Mouse (Mus musculus) embryonic facial prominence, embryonic 15.5 days (tissue): ENCODE measurements around the gene Pip5k1c. TPM values are rescaled to one million over a fixed set of nuclear protein-coding genes. Genes with fewer than 3 reads are reported as not detected.
A peak's percentile ranks its signal among the peaks of the same experiment; 100 is the strongest.

Experiments used
- ATAC-seq: fragments of 200-750 bp; cut with Nextera tagmentation; 2 replicates; pipeline ENCODE4 v1.8.0; 2017; ENCODE audit warnings: low read depth, moderate TSS enrichment; ENCODE audit not compliant: insufficient number of reproducible peaks, low FRiP score, low TSS enrichment
- H3K27ac ChIP-seq: fragments of 300-500 bp; sonication (generic); replicated peaks from 2 replicates; pipeline ENCODE4 v1.5.1; 2015; ENCODE audit warnings: mild to moderate bottlenecking, inconsistent platforms
- H3K27me3 ChIP-seq: fragments of 300-500 bp; sonication (generic); 2 replicates; pipeline ENCODE4 v1.6.1; 2015; ENCODE audit warnings: inconsistent platforms
- H3K36me3 ChIP-seq: fragments of 300-500 bp; sonication (generic); 2 replicates; pipeline ENCODE4 v1.6.1; 2015; ENCODE audit warnings: mild to moderate bottlenecking, inconsistent platforms
- H3K4me1 ChIP-seq: fragments of 300-500 bp; sonication (generic); 2 replicates; pipeline ENCODE4 v1.6.1; 2015; ENCODE audit warnings: inconsistent platforms
- H3K4me2 ChIP-seq: fragments of 300-500 bp; sonication (generic); replicated peaks from 2 replicates; pipeline ENCODE4 v1.6.1; 2015; ENCODE audit warnings: mild to moderate bottlenecking, inconsistent platforms
- H3K4me3 ChIP-seq: fragments of 300-500 bp; sonication (generic); replicated peaks from 2 replicates; pipeline ENCODE4 v1.5.1; 2015; ENCODE audit warnings: mild to moderate bottlenecking, inconsistent platforms
- H3K9ac ChIP-seq: fragments of 300-500 bp; sonication (generic); 2 replicates; pipeline ENCODE4 v1.6.1; 2015; ENCODE audit warnings: inconsistent platforms
- H3K9me3 ChIP-seq: fragments of 300-500 bp; sonication (generic); replicated peaks from 2 replicates; pipeline ENCODE4 v1.6.1; 2016; ENCODE audit warnings: inconsistent platforms
- WGBS: fragments of 180-500 bp; shearing (Covaris S2); methylation state at CpG from one replicate; pipeline ENCODE4 v1.1.7; 2015; 5-methylcytosine and 5-hydroxymethylcytosine counted together
- polyA plus RNA-seq: library from polyadenylated mRNA; unstranded; fragments of >200 nt; fragmentation: Nextera tagmentation; extraction: Ambion mirVana; gene quantifications from 2 replicates; pipeline ENCODE4 v1.2.1, GENCODE M21; 2015

Gene Pip5k1c
- polyA plus RNA-seq: 51.1 and 53.8 TPM in 2 replicates

DNA sequence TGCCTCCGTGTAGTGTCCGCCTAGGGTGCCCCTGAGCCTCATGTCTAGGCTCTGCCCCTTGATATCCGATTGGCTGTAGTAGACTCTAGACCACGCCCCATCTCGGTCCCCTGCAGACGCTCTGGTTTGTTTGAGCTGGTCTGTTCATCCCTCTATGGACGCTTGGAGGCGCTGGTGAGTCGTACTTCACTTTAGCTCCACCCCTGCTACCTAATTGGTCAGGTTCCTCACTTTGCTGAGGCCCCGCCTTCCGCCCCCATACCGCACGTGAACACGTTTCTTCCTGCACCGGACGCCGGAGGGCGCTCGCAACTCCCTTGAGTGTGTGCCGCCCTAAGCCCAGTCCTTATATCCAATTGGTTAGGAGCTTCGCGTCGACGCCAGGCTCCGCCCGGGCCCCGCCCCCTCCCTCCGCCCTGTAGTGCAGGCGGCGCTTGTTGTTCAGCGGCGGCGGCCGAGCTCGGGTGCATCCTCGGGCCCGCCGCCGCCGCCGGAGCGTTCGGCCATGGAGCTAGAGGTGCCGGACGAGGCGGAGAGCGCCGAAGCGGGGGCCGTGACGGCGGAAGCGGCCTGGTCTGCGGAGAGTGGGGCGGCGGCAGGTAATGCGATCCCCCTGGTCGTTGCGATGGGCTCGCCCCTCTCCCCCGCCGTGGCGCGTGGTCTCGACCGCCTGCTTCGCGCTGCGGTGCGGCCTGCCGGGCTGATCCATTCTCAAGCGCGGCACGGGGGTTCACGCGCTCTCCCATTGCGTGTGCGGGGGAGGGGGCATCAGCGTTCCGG is at the start of gene Pip5k1c:
Gene Pip5k1c, plus strand, starts transcription at position 410 of the 780 bp plus-strand sequence.
- Histone ChIP-seq H3K27ac (peak within 1 kb of the TSS; percentile 87), H3K36me3 (no peaks in the 10 kb centered on the region), H3K4me2 (peak within 1 kb of the TSS; percentile 88), H3K9ac (peak within 1 kb of the TSS; percentile 63), H3K4me1 (peaks cover 51% of the 10 kb centered on the region), H3K4me3 (peak within 1 kb of the TSS; percentile 75), H3K9me3 (no peaks in the 10 kb centered on the region), H3K27me3 (peaks cover 20% of the 10 kb centered on the region)
- under 1% methylated on average over 78 of the region's 80 CpGs for WGBS
- ATAC-seq: peak; percentile 95

DNA sequence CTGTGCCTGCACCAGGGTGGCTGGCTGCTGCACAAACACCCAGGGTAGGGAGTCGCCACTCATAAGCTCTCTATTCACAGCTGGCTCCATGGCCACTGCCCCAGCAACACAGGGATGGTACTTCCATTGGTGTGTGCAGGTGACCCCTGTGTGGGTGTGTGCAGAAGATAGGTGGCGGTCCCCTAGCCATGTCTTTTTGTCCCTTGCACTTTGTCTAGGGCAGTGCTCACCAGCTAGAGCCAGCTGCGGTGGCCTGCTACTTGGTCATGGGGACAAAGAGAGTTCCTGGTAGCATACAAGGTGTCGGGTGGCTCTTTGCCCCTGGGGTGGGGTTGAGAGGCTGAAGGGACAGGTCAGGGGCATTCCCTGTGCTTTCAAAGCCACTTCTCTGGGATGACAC is 48.6 kb upstream of the Pip5k1c start:
- peaks cover 11% of the 10 kb centered on the region for H3K4me1 ChIP-seq
- H3K4me3 ChIP-seq: no peak overlapping the region
- 0 out of 2 replicates have a peak, but pooled peaks cover 7% of the 10 kb centered on the region for H3K36me3 ChIP-seq
- H3K9ac ChIP-seq: no peak overlapping the region
- no peaks in the 10 kb centered on the region for H3K9me3 ChIP-seq
- H3K27ac ChIP-seq: no peak overlapping the region
- peaks cover 39% of the 10 kb centered on the region for H3K27me3 ChIP-seq
- no peak for ATAC-seq
- no peak overlapping the region for H3K4me2 ChIP-seq
- WGBS: 75% methylated on average over 4 of the region's 4 CpGs

GRCm38 (mm10) chr10:81244595-81244994 is 48.2 kb upstream of the Pip5k1c start:
- no peak overlapping the region for H3K9ac ChIP-seq
- no peak for ATAC-seq
- 9% methylated on average over 17 of the region's 17 CpGs for WGBS

DNA sequence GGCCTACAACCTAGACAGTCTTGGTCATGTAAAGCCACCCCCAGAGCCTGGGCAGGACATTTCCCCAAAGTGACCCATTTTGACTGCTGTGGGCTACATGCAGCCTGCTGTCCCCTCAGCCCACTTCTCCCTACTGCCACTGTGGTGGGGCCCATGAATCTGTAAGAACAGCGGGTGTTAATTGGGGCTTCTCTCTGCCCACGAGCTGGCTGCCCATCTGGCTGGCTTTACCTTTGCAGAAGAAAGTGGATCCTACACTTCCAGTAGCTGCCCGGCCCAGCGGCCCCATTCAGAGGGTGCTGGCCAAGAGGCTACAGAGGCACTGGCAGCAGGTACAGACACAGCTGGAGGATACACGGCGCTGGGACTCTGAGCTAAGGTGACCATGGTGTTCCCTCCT is 47.6 kb upstream of the Pip5k1c start:
- Histone ChIP-seq H3K4me3 (no peak overlapping the region), H3K4me2 (no peak overlapping the region), H3K27me3 (peaks cover 29% of the 10 kb centered on the region), H3K36me3 (0 out of 2 replicates have a peak, but pooled peaks cover 7% of the 10 kb centered on the region), H3K27ac (no peak overlapping the region), H3K4me1 (0 out of 2 replicates have a peak, but pooled peaks cover 2% of the 10 kb centered on the region), H3K9ac (no peak overlapping the region), H3K9me3 (no peaks in the 10 kb centered on the region)
- 79% methylated on average over 6 of the region's 6 CpGs for WGBS
- ATAC-seq: no peak

More at GRCm38 (mm10) chr10:81244595-81244994, 48.2 kb upstream of the Pip5k1c start:
- H3K4me1 ChIP-seq: peaks cover 7% of the 10 kb centered on the region; the same call in 1 of the 2 replicates
- peaks cover 35% of the 10 kb centered on the region for H3K27me3 ChIP-seq
- no peak overlapping the region for H3K27ac ChIP-seq
- H3K4me2 ChIP-seq: no peak overlapping the region
- no peak overlapping the region for H3K4me3 ChIP-seq
- 0 out of 2 replicates have a peak, but pooled peaks cover 7% of the 10 kb centered on the region for H3K36me3 ChIP-seq
- H3K9me3 ChIP-seq: no peaks in the 10 kb centered on the region

DNA sequence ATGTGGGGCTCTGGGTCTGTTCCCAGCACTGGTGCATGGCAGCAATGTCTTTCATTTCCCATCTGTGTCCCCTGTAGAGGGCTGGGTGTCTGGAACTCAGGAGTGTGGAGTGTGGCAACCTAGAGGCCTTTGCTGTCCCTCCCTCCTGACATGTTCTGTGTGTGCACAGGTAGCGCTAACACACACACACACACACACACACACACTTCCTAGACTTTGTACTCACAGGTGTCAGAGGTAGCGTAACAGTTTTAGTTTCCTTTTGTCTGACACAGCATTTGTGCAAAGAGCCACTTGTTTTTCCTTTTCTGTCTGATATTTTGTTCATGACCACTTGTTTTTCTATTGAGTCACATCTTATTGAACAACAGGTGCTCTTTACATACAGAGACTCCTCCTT is 45.0 kb upstream of the Pip5k1c start:
- no peak for ATAC-seq
- WGBS: 92% methylated on average over 2 of the region's 2 CpGs
- peaks cover 31% of the 10 kb centered on the region for H3K27me3 ChIP-seq

GRCm38 (mm10) chr10:81249442-81249841 is 43.3 kb upstream of the Pip5k1c start:
- no peaks in the 10 kb centered on the region for H3K9me3 ChIP-seq
- H3K27ac ChIP-seq: no peak overlapping the region
- 0 out of 2 replicates have a peak, but pooled peaks cover 7% of the 10 kb centered on the region for H3K36me3 ChIP-seq
- ATAC-seq: no peak
- peaks cover 11% of the 10 kb centered on the region for H3K4me1 ChIP-seq
- H3K4me3 ChIP-seq: no peak overlapping the region
- H3K27me3 ChIP-seq: peaks cover 37% of the 10 kb centered on the region
- H3K9ac ChIP-seq: no peak overlapping the region
- H3K4me2 ChIP-seq: no peak overlapping the region
- WGBS: 75% methylated on average over 8 of the region's 8 CpGs

More for the DNA sequence above, 45.0 kb upstream of the Pip5k1c start:
- Histone ChIP-seq H3K27ac (no peak overlapping the region), H3K4me3 (no peak overlapping the region), H3K4me2 (no peak overlapping the region), H3K9me3 (no peaks in the 10 kb centered on the region), H3K36me3 (0 out of 2 replicates have a peak, but pooled peaks cover 7% of the 10 kb centered on the region), H3K9ac (no peak overlapping the region), H3K4me1 (peaks cover 6% of the 10 kb centered on the region)

DNA sequence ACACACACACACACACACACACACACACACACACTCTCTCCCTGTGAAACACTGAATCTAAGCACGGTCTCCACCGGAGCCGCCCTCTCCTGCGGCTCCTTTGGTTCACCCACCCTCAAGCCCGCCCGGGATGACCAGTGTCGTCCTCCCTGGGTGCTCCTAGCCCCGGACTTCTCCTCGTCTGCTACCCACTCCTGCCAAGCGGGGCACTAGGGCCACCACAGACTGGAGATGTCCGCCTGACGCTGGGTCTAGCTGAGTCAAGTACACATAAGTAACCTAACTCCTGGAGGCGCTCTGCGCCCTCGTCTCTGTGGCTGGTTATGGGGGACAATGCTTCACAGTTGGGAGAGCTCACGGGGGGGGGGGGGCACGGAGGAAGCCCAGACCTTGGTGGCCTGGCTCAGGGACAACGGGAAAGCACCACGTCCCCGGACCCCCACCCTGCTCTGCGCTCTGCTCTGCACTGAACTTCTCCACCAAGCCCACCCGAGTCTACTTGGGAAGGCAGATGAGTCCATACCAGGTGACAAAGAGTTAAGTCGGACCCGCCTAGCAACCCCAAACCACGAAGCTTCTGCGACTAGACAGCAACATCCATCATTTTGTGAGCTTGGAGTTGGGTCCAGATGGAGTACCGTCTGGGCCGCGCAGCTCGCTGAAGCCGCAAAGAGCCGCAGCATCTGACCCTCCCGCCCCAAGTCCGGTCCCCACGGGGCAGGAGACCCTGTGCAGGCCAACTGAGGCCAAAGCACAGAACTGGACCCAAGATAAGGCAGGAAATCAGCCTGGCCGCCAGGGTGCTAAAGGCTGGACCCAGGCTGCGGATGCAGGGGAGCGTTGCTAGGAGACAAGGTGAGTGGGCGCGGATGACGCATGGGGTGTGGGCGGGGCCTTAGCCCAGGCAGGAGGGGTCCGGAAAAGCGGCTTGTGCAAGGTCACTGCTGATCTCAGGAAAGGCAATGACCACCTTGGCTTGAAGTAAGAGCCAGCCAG is 40.0 kb upstream of the Pip5k1c start, which contains the start of gene Matk:
Gene Matk, plus strand, starts transcription at position 512 of the 996 bp plus-strand sequence.
- Histone ChIP-seq H3K4me1 (peaks cover 18% of the 10 kb centered on the region), H3K9ac (no peak within 1 kb of the TSS), H3K4me2 (peak within 1 kb of the TSS; percentile 34), H3K36me3 (0 out of 2 replicates have a peak, but pooled peaks cover 4% of the 10 kb centered on the region), H3K27me3 (peaks cover 59% of the 10 kb centered on the region), H3K9me3 (no peaks in the 10 kb centered on the region), H3K27ac (no peak within 1 kb of the TSS), H3K4me3 (peak within 1 kb of the TSS; percentile 11; the same call in 1 of the 2 replicates)
- 8% methylated on average over 43 of the region's 44 CpGs for WGBS
- no peak for ATAC-seq

GRCm38 (mm10) chr10:81254886-81255285 is 37.9 kb upstream of the Pip5k1c start:
- H3K4me3 ChIP-seq: no peak overlapping the region
- peaks cover 81% of the 10 kb centered on the region for H3K27me3 ChIP-seq
- no peak for ATAC-seq
- no peaks in the 10 kb centered on the region for H3K9me3 ChIP-seq
- H3K4me2 ChIP-seq: no peak overlapping the region
- H3K9ac ChIP-seq: no peak overlapping the region
- no peak overlapping the region for H3K27ac ChIP-seq
- H3K36me3 ChIP-seq: no peaks in the 10 kb centered on the region
- H3K4me1 ChIP-seq: peaks cover 34% of the 10 kb centered on the region
- 50% methylated on average over 1 of the region's 1 CpGs for WGBS

- peaks cover 33% of the 10 kb centered on the region for H3K4me1 ChIP-seq
- H3K4me3 ChIP-seq: peak overlapping the region; percentile 53
- H3K9me3 ChIP-seq: 0 out of 2 replicates have a peak, but pooled peaks cover 4% of the 10 kb centered on the region
- peaks cover 70% of the 10 kb centered on the region for H3K27me3 ChIP-seq
- H3K9ac ChIP-seq: peak overlapping the region; percentile 35
- H3K27ac ChIP-seq: no peak overlapping the region
- 2% methylated on average over 59 of the region's 62 CpGs for WGBS
- H3K36me3 ChIP-seq: peaks cover 5% of the 10 kb centered on the region; the same call in 1 of the 2 replicates
- peak overlapping the region; percentile 94 for H3K4me2 ChIP-seq
- ATAC-seq: no peak
Measured at GRCm38 (mm10) chr10:81257158-81258039, 35.4 kb upstream of the Pip5k1c start.

- H3K27me3 ChIP-seq: peaks cover 50% of the 10 kb centered on the region
- no peak overlapping the region for H3K9ac ChIP-seq
- 40% methylated on average over 21 of the region's 21 CpGs for WGBS
- no peak overlapping the region for H3K4me2 ChIP-seq
- H3K4me1 ChIP-seq: peaks cover 24% of the 10 kb centered on the region
- H3K36me3 ChIP-seq: peaks cover 22% of the 10 kb centered on the region
- no peak overlapping the region for H3K27ac ChIP-seq
- H3K9me3 ChIP-seq: 0 out of 2 replicates have a peak, but pooled peaks cover 4% of the 10 kb centered on the region
- ATAC-seq: no peak
- H3K4me3 ChIP-seq: no peak overlapping the region
Measured at GRCm38 (mm10) chr10:81259225-81259884, 33.4 kb upstream of the Pip5k1c start.
